Mouse (Mus musculus): ENCODE results near the gene Ndufc1.
"Not testable (repeated sequence)": the region's sequence is repeated elsewhere in the genome, so short reads cannot be mapped to it uniquely, and the experiment has no call there.

DNA sequence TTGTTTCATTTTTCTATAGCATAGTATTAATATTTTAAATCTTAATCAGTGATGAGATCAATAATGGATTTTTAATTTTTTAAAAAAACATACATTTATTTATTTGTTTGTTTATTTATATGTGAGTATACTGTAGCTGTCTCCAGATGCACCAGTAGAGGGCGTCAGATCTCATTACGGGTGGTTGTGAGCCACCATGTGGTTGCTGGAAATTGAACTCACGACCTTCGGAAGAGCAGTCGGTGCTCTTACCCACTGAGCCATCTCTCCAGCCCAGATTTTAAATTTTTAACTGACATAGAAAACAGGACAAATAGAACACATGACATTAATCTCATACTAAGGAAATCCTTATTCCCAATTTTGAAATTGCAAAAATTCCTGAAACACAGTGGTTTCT is 25.6 kb upstream of the Ndufc1 start:
- peak; percentile 52; the same call in 1 of the 2 replicates for TF ChIP-seq MYC (IDR thresholded peaks at IDR 0.05; ENCODE audit: low read depth, low read length)
- not testable (repeated sequence) for TF ChIP-seq POLR2A (IDR thresholded peaks at IDR 0.05; ENCODE audit: control insufficient read depth in 1 of 2, insufficient read depth in 1 of 2, low read depth in 1 of 2, low read length in 2 of 2, poor library complexity in 1 of 2); BHLHE40 (IDR thresholded peaks at IDR 0.05; ENCODE audit: borderline replicate concordance, low read depth, low read length); MAX (IDR thresholded peaks at IDR 0.05; ENCODE audit: low read length); ZC3H11A (IDR thresholded peaks at IDR 0.05; ENCODE audit: low read depth, low read length)
- peak in 2 of 3 experiments; percentile 13 to 40; a peak in 2 of 6 replicates for TF ChIP-seq CTCF (IDR thresholded peaks at IDR 0.05 in 2 of 3, conservative IDR thresholded peaks at IDR 0.05 in 1 of 3; ENCODE audit: control insufficient read depth in 1 of 3, insufficient read depth in 1 of 3, low read depth in 2 of 3, low read length in 3 of 3, poor library complexity in 1 of 3, severe bottlenecking in 1 of 3)
